Mouse (Mus musculus): ENCODE data around the gene Ferd3l. TPM values are rescaled to one million over a fixed set of nuclear protein-coding genes. Genes with fewer than 3 reads are reported as not detected.

Ferd3l gene
- polyA plus RNA-seq, 1 experiment from 2014 or later, result 0.51 TPM

GRCm38 (mm10) chr12:33968041-33968897 lies 40.0 kb downstream of the Ferd3l start:
- WGBS, result 1% methylated on average over 37 of the region's 37 CpGs
- Histone ChIP-seq H3K36me3 (replicated peaks) (no peaks in the 10 kb centered on the region), H3K27ac (no peak overlapping the region), H3K4me2 (peak overlapping the region; percentile 39), H3K9me3 (no peaks in the 10 kb centered on the region), H3K9ac (no peak overlapping the region), H3K4me3 (replicated peaks) (peak overlapping the region; percentile 11; the same call in 1 of the 2 replicates), H3K27me3 (peaks cover 84% of the 10 kb centered on the region), H3K4me1 (peaks cover 23% of the 10 kb centered on the region)
- peak; percentile 22 for ATAC-seq (ENCODE audit: low FRiP score)

GRCm38 (mm10) chr12:33968898-33969178 lies 40.6 kb downstream of the Ferd3l start:
- Histone ChIP-seq H3K4me2 (no peak overlapping the region), H3K27me3 (peaks cover 81% of the 10 kb centered on the region), H3K9me3 (no peaks in the 10 kb centered on the region), H3K4me1 (peaks cover 23% of the 10 kb centered on the region), H3K36me3 (replicated peaks) (no peaks in the 10 kb centered on the region), H3K9ac (no peak overlapping the region), H3K27ac (no peak overlapping the region), H3K4me3 (replicated peaks) (no peak overlapping the region)
- WGBS, result 4% methylated on average over 4 of the region's 4 CpGs
- ATAC-seq (ENCODE audit: low FRiP score), result no peak

Other genes starting within 250 kb of the Ferd3l start
- gene Twist1, start 29.2 kb downstream of the Ferd3l start, polyA plus RNA-seq (2016; fragmentation: Nextera tagmentation; extraction: Ambion mirVana), result 7.6 and 11.4 TPM in 2 replicates